Mouse (Mus musculus) G1E-ER4 (cell line): ENCODE results near the gene Chit1. TPM values are rescaled to one million over a fixed set of nuclear protein-coding genes. Genes with fewer than 3 reads are reported as not detected.

Experiments
- GATA1 ChIP-seq: IDR thresholded peaks from one replicate; pipeline ENCODE4 v1.8.0; 2012; ENCODE audit warnings: low read length, inconsistent platforms
- polyA plus RNA-seq: library from polyadenylated mRNA; stranded (reverse); fragments of >175 nt; gene quantifications from 2 replicates; pipeline ENCODE4 v1.2.3, GENCODE M21; 2012

Chit1 gene
- polyA plus RNA-seq, 1 experiment: not detected

GRCm38 (mm10) chr1:134105043-134105763 is 5.8 kb upstream of the Chit1 start:
- TF ChIP-seq GATA1: no peak

DNA sequence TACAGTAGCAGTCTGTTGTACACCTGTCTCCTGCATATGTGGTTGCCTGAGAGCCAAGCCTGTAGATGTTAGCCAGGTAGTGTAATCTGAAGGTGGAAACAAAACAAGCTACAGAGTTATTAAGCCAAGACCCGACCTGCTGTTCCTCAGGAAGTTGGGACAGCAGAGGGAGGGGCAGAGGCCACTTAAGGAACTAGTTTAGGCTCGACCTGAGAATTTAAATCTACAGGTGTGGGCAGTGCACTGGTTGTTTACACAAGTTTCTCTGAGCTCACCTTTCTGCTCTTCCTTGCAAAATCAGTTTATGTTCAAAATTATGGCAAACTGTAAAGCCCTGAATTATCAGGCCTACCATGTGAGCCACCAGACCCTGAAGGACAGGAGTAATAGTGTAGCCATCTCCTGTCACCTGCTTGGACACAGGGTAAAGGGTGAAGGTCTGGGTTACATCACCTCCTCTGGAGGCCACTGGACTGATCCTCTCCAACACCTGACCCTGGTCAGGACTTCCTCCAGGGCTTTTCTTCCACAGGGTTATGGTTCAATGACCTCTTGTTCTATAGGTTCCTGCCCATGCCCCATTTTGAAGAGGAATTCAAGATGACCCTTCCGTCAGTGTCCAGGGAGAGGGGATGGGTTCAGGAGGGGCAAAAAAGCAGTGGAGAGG is 5.1 kb upstream of the Chit1 start:
- TF ChIP-seq GATA1: no peak

GRCm38 (mm10) chr1:134106719-134107118 is 4.3 kb upstream of the Chit1 start:
- no peak for TF ChIP-seq GATA1

DNA sequence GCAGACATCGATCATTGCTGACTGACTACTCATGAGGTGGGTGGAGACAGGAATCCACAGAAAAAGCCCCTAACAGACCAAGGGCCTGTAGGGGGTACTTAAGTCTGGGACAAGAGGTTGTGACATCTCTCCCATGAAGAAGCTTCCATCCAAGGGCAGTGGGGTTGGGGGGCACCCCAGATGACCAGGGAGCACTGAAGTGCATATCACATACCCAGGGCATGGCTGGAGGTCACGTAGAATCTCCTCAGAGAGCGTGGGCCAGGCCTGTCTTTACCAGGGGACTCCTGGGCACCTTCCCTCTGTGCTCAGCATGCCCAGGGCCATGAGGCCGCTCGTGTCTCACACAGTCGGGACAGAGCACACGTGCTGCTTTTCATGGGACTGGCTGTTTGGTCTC is 3.3 kb upstream of the Chit1 start:
- no peak for TF ChIP-seq GATA1

DNA sequence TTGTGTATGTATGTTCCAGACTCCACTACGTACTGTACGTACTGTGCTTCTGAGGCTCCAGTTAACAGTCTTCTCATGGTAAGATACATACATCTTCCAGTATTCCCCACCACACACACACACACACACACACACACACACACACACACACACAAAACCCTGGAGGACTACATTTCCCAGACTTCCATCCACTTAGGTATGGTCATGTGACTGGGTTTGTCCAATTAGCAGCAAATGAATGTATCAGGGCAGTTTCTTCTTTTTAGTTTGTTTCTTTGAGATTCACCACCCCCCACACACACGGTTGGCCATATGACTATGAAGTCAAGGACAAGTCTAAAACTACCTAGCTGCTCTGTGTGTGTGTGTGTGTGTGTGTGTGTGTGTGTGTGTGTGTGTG is 1.0 kb upstream of the Chit1 start:
- TF ChIP-seq GATA1: no peak

DNA sequence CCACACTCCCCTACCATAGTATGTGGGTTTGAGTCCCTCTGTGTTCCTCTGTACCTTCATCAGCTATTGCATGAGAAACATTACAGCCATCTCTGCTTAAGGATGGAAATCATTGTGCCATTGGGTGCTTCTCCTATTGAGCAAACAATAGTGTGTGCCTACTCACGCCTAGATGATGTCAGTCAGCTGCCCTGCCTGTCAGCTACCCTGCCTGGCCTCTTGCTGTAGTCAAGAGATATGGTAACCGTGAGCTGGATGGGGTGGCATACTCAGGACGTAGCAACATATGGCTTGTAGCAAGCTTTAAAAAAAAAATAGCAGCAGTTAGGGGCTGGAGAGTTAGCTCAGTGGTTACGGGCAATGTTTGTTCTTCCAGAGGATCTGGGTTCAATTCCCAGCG is 593 bp upstream of the Chit1 start:
- no peak for TF ChIP-seq GATA1

DNA sequence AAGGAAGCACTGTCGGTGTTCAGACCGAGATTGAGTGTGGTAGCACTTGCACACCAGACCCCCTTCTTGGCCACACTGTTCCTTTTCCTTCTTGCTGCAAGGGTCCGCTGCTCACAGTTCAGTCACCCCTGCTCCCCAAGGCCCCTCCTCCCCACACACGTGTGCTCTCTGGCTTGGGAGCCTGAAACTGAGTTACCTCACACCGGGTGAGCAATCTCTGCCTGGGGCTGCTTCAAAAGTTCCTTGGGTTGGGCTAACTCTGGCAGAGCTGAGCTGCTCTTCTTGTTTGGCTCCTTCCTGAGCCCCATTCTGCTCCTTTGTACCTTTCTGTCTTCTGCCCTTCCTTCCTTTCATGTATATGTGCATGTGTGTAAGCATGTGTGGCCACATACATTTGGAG is 2.5 kb downstream of the Chit1 start:
- TF ChIP-seq GATA1: no peak

GRCm38 (mm10) chr1:134114018-134114417 is 3.0 kb downstream of the Chit1 start:
- no peak for TF ChIP-seq GATA1

DNA sequence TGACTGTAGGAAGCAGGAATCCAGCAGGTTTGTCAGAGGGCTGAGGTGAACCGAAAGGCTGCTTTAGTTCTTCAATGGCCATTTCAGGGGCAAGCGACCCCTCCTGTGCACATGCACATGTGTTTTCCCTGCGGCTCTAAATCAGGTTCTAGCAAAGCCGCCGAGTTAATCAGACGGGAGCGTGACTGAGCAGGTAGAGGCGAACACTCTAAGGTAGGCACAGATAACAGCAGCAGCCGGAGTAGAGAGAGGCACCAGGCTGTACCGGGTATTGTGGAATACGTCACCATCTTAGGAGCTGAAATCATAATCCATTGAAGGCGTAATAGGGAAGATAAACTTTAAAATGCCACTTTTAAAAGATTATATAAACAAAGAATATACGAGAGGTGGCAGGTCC is 3.7 kb downstream of the Chit1 start:
- no peak for TF ChIP-seq GATA1

DNA sequence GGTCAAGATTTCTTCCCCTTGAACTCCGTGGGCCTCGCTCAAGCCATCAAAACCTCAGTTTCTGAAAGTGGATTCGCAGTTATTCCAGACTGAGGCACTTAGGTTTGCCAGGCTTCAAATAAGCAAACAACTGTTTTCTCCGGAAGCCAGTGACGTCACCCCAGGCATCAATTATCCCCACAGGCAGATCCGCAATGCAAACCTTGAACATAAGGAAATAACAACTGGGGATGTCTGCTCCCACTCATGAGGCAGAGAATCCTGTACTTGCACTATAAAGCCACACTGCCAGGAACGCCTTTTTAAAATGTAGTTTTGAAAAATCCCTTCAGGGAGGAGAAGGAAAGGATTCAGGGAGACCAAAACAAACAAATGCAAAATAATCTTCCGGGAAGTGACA is 4.4 kb downstream of the Chit1 start:
- TF ChIP-seq GATA1: no peak

GRCm38 (mm10) chr1:134117110-134117509 is 6.1 kb downstream of the Chit1 start:
- TF ChIP-seq GATA1: no peak

- no peak for TF ChIP-seq GATA1
Observed at GRCm38 (mm10) chr1:134120179-134120578, 9.1 kb downstream of the Chit1 start.

- no peak for TF ChIP-seq GATA1
Observed at GRCm38 (mm10) chr1:134122195-134122594, 11.2 kb downstream of the Chit1 start.

- TF ChIP-seq GATA1: no peak
Observed at GRCm38 (mm10) chr1:134133316-134133715, 22.3 kb downstream of the Chit1 start.

GRCm38 (mm10) chr1:134136351-134136750 is 25.3 kb downstream of the Chit1 start:
- TF ChIP-seq GATA1: no peak

GRCm38 (mm10) chr1:134138424-134138823 is 27.4 kb downstream of the Chit1 start:
- TF ChIP-seq GATA1: no peak

DNA sequence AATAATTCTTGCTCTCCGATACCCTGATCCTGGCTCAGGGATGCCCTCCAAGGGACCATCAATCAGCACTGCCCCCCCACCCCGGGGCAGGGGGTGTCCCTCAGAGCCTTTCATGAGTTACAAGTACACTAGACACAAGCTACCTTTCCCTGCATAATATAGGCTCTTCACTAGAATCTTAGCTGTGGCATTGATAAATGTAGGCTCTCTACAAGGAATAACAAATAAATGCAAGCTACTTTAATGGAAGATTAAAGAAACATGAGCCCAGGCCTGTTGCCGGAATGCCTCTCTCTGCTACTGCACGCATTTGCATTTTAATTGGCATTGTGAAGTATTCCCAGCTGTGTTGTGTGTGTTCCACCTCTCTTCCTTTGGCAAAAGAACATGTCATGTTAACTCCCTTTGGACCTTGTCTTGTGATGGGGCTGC is 31.3 kb downstream of the Chit1 start:
- TF ChIP-seq GATA1: no peak

DNA sequence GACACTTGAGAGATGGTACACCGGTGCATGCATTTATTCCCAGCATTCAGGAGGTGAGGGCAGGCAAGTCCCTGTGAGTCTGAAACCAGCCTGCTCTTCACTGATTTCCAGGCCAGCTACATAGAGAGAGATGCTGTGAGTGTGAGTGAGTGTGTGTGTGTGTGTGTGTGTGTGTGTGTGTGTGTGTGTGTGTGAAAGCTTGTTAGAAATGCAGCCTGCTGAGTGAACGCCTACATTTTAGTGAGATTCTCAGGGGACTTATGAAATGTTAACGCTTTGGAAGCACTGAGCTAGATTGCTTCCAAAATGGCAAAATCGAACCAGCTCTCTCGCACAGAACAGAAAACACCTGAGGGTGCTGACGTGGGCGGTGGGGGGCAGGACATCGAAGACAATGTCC is 35.0 kb downstream of the Chit1 start:
- no peak for TF ChIP-seq GATA1
